Mouse (Mus musculus): ENCODE data around the gene D17Wsu92e. TPM values are rescaled to one million over a fixed set of nuclear protein-coding genes. Genes with fewer than 3 reads are reported as not detected.

The D17Wsu92e gene
- polyA plus RNA-seq, 1 experiment = 80.9 TPM

GRCm38 (mm10) chr17:27732152-27732551 lies 88.3 kb downstream of the D17Wsu92e start:
- H3K4me1 ChIP-seq (ENCODE audit: control insufficient read depth, insufficient read depth, low read length) = no peaks in the 10 kb centered on the region
- H3K4me3 ChIP-seq (replicated peaks; ENCODE audit: control insufficient read depth, low read depth, low read length) = no peak overlapping the region
- no peak overlapping the region for H3K27ac ChIP-seq (ENCODE audit: control insufficient read depth, insufficient read depth, low read depth, low read length, poor library complexity)
- 70% methylated on average over 5 of the region's 5 CpGs for WGBS
- TF ChIP-seq CTCF (IDR thresholded peaks at IDR 0.05; ENCODE audit: control insufficient read depth, insufficient read depth, low read length) (no peak), POLR2A (IDR thresholded peaks at IDR 0.05; ENCODE audit: borderline replicate concordance, control insufficient read depth, low read depth, low read length) (no peak)

DNA sequence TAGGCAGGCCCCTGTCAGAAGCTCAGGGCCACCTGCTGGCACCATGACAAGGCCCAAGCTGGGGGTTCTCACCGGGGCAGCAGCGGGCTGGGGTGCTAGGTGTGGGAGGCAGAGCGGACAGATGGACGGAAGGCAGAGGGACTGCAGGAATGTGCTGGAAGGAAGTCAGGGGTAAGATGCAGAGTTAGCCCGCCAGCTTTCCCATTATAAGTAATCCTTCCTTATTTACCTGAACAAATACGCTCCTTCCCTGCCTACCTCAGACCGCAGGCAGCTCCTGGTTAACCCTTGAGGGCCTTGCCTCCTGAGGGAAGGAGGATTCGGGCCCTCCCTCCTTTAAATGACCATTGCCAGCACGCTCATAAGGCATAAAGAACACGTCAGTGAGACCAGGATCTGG lies 91.7 kb downstream of the D17Wsu92e start, which contains the start of gene Spdef:
Gene Spdef (minus strand): TSS at position 186 of the 400 bp plus-strand sequence.
- 85% methylated on average over 10 of the region's 10 CpGs for WGBS
- TF ChIP-seq CTCF (IDR thresholded peaks at IDR 0.05; ENCODE audit: control insufficient read depth, insufficient read depth, low read length) (no peak), POLR2A (IDR thresholded peaks at IDR 0.05; ENCODE audit: borderline replicate concordance, control insufficient read depth, low read depth, low read length) (no peak)
- Histone ChIP-seq H3K4me3 (replicated peaks; ENCODE audit: control insufficient read depth, low read depth, low read length) (no peak within 1 kb of the TSS), H3K27ac (ENCODE audit: control insufficient read depth, insufficient read depth, low read depth, low read length, poor library complexity) (no peak within 1 kb of the TSS), H3K4me1 (ENCODE audit: control insufficient read depth, insufficient read depth, low read length) (peaks cover 1% of the 10 kb centered on the region; the same call in 1 of the 2 replicates)

GRCm38 (mm10) chr17:27726527-27726926 lies 93.9 kb downstream of the D17Wsu92e start:
- Histone ChIP-seq H3K4me1 (ENCODE audit: control insufficient read depth, insufficient read depth, low read length) (peaks cover 1% of the 10 kb centered on the region; the same call in 1 of the 2 replicates), H3K27ac (ENCODE audit: control insufficient read depth, insufficient read depth, low read depth, low read length, poor library complexity) (no peak overlapping the region), H3K4me3 (replicated peaks; ENCODE audit: control insufficient read depth, low read depth, low read length) (no peak overlapping the region)
- WGBS = 49% methylated on average over 7 of the region's 7 CpGs
- TF ChIP-seq CTCF (IDR thresholded peaks at IDR 0.05; ENCODE audit: control insufficient read depth, insufficient read depth, low read length) (no peak), POLR2A (IDR thresholded peaks at IDR 0.05; ENCODE audit: borderline replicate concordance, control insufficient read depth, low read depth, low read length) (no peak)

DNA sequence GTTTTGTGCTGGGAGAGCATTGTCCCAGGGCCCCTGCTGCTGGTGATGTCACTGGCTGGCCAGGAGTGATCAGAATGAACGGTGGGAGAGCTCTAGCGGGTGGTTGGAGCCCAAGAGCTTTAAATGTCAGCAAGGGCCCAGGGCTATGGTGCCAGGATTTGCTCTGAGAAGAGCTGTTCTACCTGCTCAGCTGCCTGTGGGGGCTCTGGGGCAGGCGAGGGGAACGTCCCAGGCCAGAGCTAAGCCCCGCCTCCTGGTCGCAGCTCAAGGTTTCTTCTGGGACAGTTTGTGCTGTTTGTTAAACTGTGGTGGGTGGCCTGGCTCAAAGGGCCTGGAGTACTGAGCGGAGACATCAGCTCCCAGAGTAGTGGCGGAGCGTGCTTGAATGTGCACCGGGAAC lies 95.0 kb downstream of the D17Wsu92e start:
- no peak for TF ChIP-seq POLR2A (IDR thresholded peaks at IDR 0.05; ENCODE audit: borderline replicate concordance, control insufficient read depth, low read depth, low read length)
- no peak for TF ChIP-seq CTCF (IDR thresholded peaks at IDR 0.05; ENCODE audit: control insufficient read depth, insufficient read depth, low read length)
- Histone ChIP-seq H3K4me1 (ENCODE audit: control insufficient read depth, insufficient read depth, low read length) (peaks cover 1% of the 10 kb centered on the region; the same call in 1 of the 2 replicates), H3K4me3 (replicated peaks; ENCODE audit: control insufficient read depth, low read depth, low read length) (no peak overlapping the region), H3K27ac (ENCODE audit: control insufficient read depth, insufficient read depth, low read depth, low read length, poor library complexity) (no peak overlapping the region)
- 36% methylated on average over 10 of the region's 10 CpGs for WGBS

- peaks cover 1% of the 10 kb centered on the region; the same call in 1 of the 2 replicates for H3K4me1 ChIP-seq (ENCODE audit: control insufficient read depth, insufficient read depth, low read length)
- no peak overlapping the region for H3K27ac ChIP-seq (ENCODE audit: control insufficient read depth, insufficient read depth, low read depth, low read length, poor library complexity)
- TF ChIP-seq POLR2A (IDR thresholded peaks at IDR 0.05; ENCODE audit: borderline replicate concordance, control insufficient read depth, low read depth, low read length) (no peak), CTCF (IDR thresholded peaks at IDR 0.05; ENCODE audit: control insufficient read depth, insufficient read depth, low read length) (no peak)
- WGBS = 26% methylated on average over 10 of the region's 10 CpGs
- no peak overlapping the region for H3K4me3 ChIP-seq (replicated peaks; ENCODE audit: control insufficient read depth, low read depth, low read length)
These were observed 95.4 kb downstream of the D17Wsu92e start for GRCm38 (mm10) chr17:27725011-27725410.

DNA sequence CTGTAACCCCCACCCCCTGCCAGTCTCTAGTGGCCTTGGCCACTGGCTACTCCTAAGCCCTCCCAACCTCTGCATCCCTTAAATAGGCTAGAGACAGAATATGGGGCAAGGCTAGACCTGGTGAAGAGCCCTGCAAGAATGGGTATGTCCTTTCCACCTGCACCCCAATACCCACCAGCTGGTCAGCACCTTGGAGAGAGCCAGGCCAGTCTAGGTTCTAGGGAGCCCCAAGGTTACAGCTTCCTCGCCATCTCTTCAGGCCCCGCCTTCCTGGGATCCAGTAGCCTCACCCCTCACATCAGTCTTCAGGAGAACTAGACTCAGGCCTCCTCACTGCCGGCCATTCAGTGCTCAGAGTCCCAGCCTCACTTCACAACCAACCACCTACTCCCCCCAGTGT lies 96.1 kb downstream of the D17Wsu92e start:
- WGBS = 26% methylated on average over 3 of the region's 3 CpGs
- H3K4me1 ChIP-seq (ENCODE audit: control insufficient read depth, insufficient read depth, low read length) = peaks cover 1% of the 10 kb centered on the region; the same call in 1 of the 2 replicates
- H3K27ac ChIP-seq (ENCODE audit: control insufficient read depth, insufficient read depth, low read depth, low read length, poor library complexity) = no peak overlapping the region
- TF ChIP-seq CTCF (IDR thresholded peaks at IDR 0.05; ENCODE audit: control insufficient read depth, insufficient read depth, low read length) = no peak
- TF ChIP-seq POLR2A (IDR thresholded peaks at IDR 0.05; ENCODE audit: borderline replicate concordance, control insufficient read depth, low read depth, low read length) = no peak
- H3K4me3 ChIP-seq (replicated peaks; ENCODE audit: control insufficient read depth, low read depth, low read length) = no peak overlapping the region

DNA sequence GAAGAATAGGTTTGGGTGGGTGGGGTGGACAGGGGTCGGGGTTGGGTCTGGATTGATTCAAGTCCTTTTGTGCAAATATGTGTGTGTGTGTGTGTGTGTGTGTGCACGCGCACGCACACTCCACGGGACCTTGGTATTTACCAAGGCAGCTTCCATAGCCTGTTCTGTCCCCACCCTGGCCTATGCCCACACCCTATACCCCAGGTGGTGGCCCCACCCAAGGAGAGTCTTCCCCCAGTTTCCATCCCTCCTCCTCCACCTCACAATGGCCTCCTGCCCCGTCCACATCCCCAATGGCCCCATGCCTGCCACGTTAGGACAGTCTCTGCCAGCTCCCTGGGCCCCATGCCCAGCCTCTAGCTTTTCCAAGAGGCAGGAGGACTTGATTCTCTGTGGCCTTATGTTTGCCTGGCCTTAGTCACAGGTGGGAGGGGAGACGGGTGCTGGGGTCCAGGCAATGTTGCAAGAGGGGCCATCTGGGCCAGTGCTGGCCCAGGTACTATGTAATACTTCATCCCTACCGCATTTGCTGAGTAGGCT lies 99.3 kb downstream of the D17Wsu92e start:
- Histone ChIP-seq H3K27ac (ENCODE audit: control insufficient read depth, insufficient read depth, low read depth, low read length, poor library complexity) (no peak overlapping the region), H3K4me3 (replicated peaks; ENCODE audit: control insufficient read depth, low read depth, low read length) (no peak overlapping the region), H3K4me1 (ENCODE audit: control insufficient read depth, insufficient read depth, low read length) (peaks cover 1% of the 10 kb centered on the region; the same call in 1 of the 2 replicates)
- WGBS = 83% methylated on average over 9 of the region's 9 CpGs
- TF ChIP-seq POLR2A (IDR thresholded peaks at IDR 0.05; ENCODE audit: borderline replicate concordance, control insufficient read depth, low read depth, low read length) (no peak), CTCF (IDR thresholded peaks at IDR 0.05; ENCODE audit: control insufficient read depth, insufficient read depth, low read length) (no peak)

DNA sequence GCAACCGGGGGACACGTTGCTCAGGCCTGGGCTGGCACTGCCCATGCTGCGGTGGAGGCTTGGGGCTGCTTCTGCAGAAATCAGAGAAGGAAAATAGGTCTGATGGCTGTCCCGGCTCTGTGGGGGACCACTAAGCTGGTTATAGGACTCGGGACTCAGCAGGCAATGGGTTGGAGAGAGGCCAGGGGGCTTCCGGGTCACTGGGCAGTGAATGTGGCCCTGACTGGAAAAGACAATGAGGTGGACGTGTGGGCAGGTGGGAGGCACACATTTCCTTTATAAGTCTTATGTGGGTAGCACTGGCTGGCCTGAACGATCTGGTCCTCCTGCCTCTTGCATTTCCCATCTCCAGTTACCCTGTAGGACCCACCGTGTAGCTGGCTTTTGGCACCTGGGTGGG lies 100.1 kb downstream of the D17Wsu92e start:
- TF ChIP-seq CTCF (IDR thresholded peaks at IDR 0.05; ENCODE audit: control insufficient read depth, insufficient read depth, low read length) (no peak), POLR2A (IDR thresholded peaks at IDR 0.05; ENCODE audit: borderline replicate concordance, control insufficient read depth, low read depth, low read length) (no peak)
- 76% methylated on average over 9 of the region's 9 CpGs for WGBS
- peaks cover 1% of the 10 kb centered on the region; the same call in 1 of the 2 replicates for H3K4me1 ChIP-seq (ENCODE audit: control insufficient read depth, insufficient read depth, low read length)
- H3K4me3 ChIP-seq (replicated peaks; ENCODE audit: control insufficient read depth, low read depth, low read length) = no peak overlapping the region
- no peak overlapping the region for H3K27ac ChIP-seq (ENCODE audit: control insufficient read depth, insufficient read depth, low read depth, low read length, poor library complexity)

Data from bone marrow, adult 2 months (tissue).